Mouse (Mus musculus) urinary bladder, adult 18-20 months (tissue): Measurements from ENCODE around the gene Ccnl1.
A peak's percentile ranks its signal among the peaks of the same experiment; 100 is the strongest.

Source experiments
- DNase-seq, 2 experiments: peaks; one replicate each; pipeline ENCODE4 v3.0.0; 2022; ENCODE audit warnings: low spot score in 2 of 2, mixed read lengths in 2 of 2

Ccnl1 gene

GRCm38 (mm10) chr3:65927101-65927501 is 30.9 kb downstream of the Ccnl1 start:
- no peak for DNase-seq

- DNase-seq = no peak
Measured at GRCm38 (mm10) chr3:65926426-65926825, 31.6 kb downstream of the Ccnl1 start.

- DNase-seq = no peak
Measured at GRCm38 (mm10) chr3:65925058-65925740, 32.9 kb downstream of the Ccnl1 start.

- no peak for DNase-seq
Measured at GRCm38 (mm10) chr3:65922420-65922819, 35.6 kb downstream of the Ccnl1 start.

GRCm38 (mm10) chr3:65921671-65922070 is 36.4 kb downstream of the Ccnl1 start:
- DNase-seq = no peak

- no peak for DNase-seq
Measured at GRCm38 (mm10) chr3:65919016-65919415, 39.0 kb downstream of the Ccnl1 start.

- DNase-seq = no peak
Measured at GRCm38 (mm10) chr3:65912928-65913327, 45.1 kb downstream of the Ccnl1 start.

GRCm38 (mm10) chr3:65912217-65912616 is 45.8 kb downstream of the Ccnl1 start:
- no peak for DNase-seq

- DNase-seq = no peak
Measured at GRCm38 (mm10) chr3:65911265-65911664, 46.8 kb downstream of the Ccnl1 start.

- no peak for DNase-seq
Measured at GRCm38 (mm10) chr3:65909454-65909853, 48.6 kb downstream of the Ccnl1 start.

- DNase-seq = no peak
Measured at GRCm38 (mm10) chr3:65907536-65907935, 50.5 kb downstream of the Ccnl1 start.

GRCm38 (mm10) chr3:65905281-65906169 is 52.5 kb downstream of the Ccnl1 start:
- no peak for DNase-seq

- DNase-seq = peak in 1 of 2 experiments; percentile 33
Measured at GRCm38 (mm10) chr3:65904711-65905110, 53.3 kb downstream of the Ccnl1 start.

GRCm38 (mm10) chr3:65904106-65904505 is 53.9 kb downstream of the Ccnl1 start:
- DNase-seq = no peak

GRCm38 (mm10) chr3:65898598-65899278 is 59.3 kb downstream of the Ccnl1 start:
- DNase-seq = no peak

- no peak for DNase-seq
Measured at GRCm38 (mm10) chr3:65897233-65897993, 60.6 kb downstream of the Ccnl1 start.
